Mouse (Mus musculus): ENCODE data around the gene Ablim1. TPM values are rescaled to one million over a fixed set of nuclear protein-coding genes. Genes with fewer than 3 reads are reported as not detected.

Gene Ablim1
- 23.7 and 35.2 TPM in 2 replicates for total RNA-seq (2014; rRNA removed)
- 16.4 and 16.6 TPM in 2 replicates for polyA plus RNA-seq (2012; rRNA removed)

GRCm38 (mm10) chr19:57314346-57315012, at the start of gene Ablim1:
Gene Ablim1 (minus strand): TSS chr19:57314919.
- WGBS = under 1% methylated on average over 52 of the region's 52 CpGs
- Histone ChIP-seq H3K9ac (ENCODE audit: low read depth, low read length) (peak within 1 kb of the TSS; percentile 92), H3K36me3 (ENCODE audit: control insufficient read depth, insufficient read depth, low read length) (no peaks in the 10 kb centered on the region), H3K27me3 (ENCODE audit: control insufficient read depth, insufficient read depth, low read length) (no peaks in the 10 kb centered on the region), H3K4me1 (ENCODE audit: control insufficient read depth, insufficient read depth, low read length) (peaks cover 14% of the 10 kb centered on the region), H3K4me3 (ENCODE audit: insufficient read depth, low read depth, low read length) (peak within 1 kb of the TSS; percentile 91), H3K27ac (replicated peaks; ENCODE audit: insufficient read depth, low read depth, low read length) (peak within 1 kb of the TSS; percentile 24), H3K79me2 (ENCODE audit: control insufficient read depth, insufficient read depth, low read length) (no peaks in the 10 kb centered on the region)
- DNase-seq (ENCODE audit: extremely low read depth, low read depth, low spot score) = peak; percentile 52
- TF ChIP-seq CTCF (IDR thresholded peaks at IDR 0.05; ENCODE audit: low read depth, low read length) (peak; percentile 42), POLR2A (IDR thresholded peaks at IDR 0.05; ENCODE audit: extremely low read depth, insufficient read depth, low read length) (0 out of 2 replicates have a peak, but pooled peaks have one; percentile 27)

GRCm38 (mm10) chr19:57363538-57363937, 48.8 kb upstream of the Ablim1 start:
- H3K4me3 ChIP-seq (ENCODE audit: insufficient read depth, low read depth, low read length) = 0 out of 2 replicates have a peak overlapping the region, but pooled peaks have one; percentile 8
- H3K9ac ChIP-seq (ENCODE audit: low read depth, low read length) = peak overlapping the region; percentile 62
- peak overlapping the region; percentile 91 for H3K27ac ChIP-seq (replicated peaks; ENCODE audit: insufficient read depth, low read depth, low read length)
- 18% methylated on average over 7 of the region's 7 CpGs for WGBS
- H3K4me1 ChIP-seq (ENCODE audit: control insufficient read depth, insufficient read depth, low read length) = peaks cover 30% of the 10 kb centered on the region
- H3K79me2 ChIP-seq (ENCODE audit: control insufficient read depth, insufficient read depth, low read length) = peaks cover 15% of the 10 kb centered on the region; the same call in 1 of the 2 replicates
- peak; percentile 73 for DNase-seq (ENCODE audit: extremely low read depth, low read depth, low spot score)
- H3K36me3 ChIP-seq (ENCODE audit: control insufficient read depth, insufficient read depth, low read length) = no peaks in the 10 kb centered on the region
- TF ChIP-seq CTCF (IDR thresholded peaks at IDR 0.05; ENCODE audit: low read depth, low read length) (no peak), POLR2A (IDR thresholded peaks at IDR 0.05; ENCODE audit: extremely low read depth, insufficient read depth, low read length) (no peak)
- no peaks in the 10 kb centered on the region for H3K27me3 ChIP-seq (ENCODE audit: control insufficient read depth, insufficient read depth, low read length)

- WGBS = 9% methylated on average over 7 of the region's 7 CpGs
- DNase-seq (ENCODE audit: extremely low read depth, low read depth, low spot score) = peak; percentile 55
- H3K9ac ChIP-seq (ENCODE audit: low read depth, low read length) = peak overlapping the region; percentile 62; the same call in 1 of the 2 replicates
- peak overlapping the region; percentile 91 for H3K27ac ChIP-seq (replicated peaks; ENCODE audit: insufficient read depth, low read depth, low read length)
- no peak for TF ChIP-seq CTCF (IDR thresholded peaks at IDR 0.05; ENCODE audit: low read depth, low read length)
- no peak for TF ChIP-seq POLR2A (IDR thresholded peaks at IDR 0.05; ENCODE audit: extremely low read depth, insufficient read depth, low read length)
- H3K4me3 ChIP-seq (ENCODE audit: insufficient read depth, low read depth, low read length) = peak overlapping the region; percentile 38
- H3K4me1 ChIP-seq (ENCODE audit: control insufficient read depth, insufficient read depth, low read length) = peaks cover 29% of the 10 kb centered on the region
- H3K27me3 ChIP-seq (ENCODE audit: control insufficient read depth, insufficient read depth, low read length) = no peaks in the 10 kb centered on the region
- H3K36me3 ChIP-seq (ENCODE audit: control insufficient read depth, insufficient read depth, low read length) = no peaks in the 10 kb centered on the region
- peaks cover 15% of the 10 kb centered on the region; the same call in 1 of the 2 replicates for H3K79me2 ChIP-seq (ENCODE audit: control insufficient read depth, insufficient read depth, low read length)
These were observed 48.4 kb upstream of the Ablim1 start for GRCm38 (mm10) chr19:57363076-57363475.

- H3K36me3 ChIP-seq (ENCODE audit: control insufficient read depth, insufficient read depth, low read length) = 0 out of 2 replicates have a peak, but pooled peaks cover under 1% of the 10 kb centered on the region
- H3K4me3 ChIP-seq (ENCODE audit: insufficient read depth, low read depth, low read length) = peak overlapping the region; percentile 38
- H3K79me2 ChIP-seq (ENCODE audit: control insufficient read depth, insufficient read depth, low read length) = peaks cover 15% of the 10 kb centered on the region; the same call in 1 of the 2 replicates
- H3K27ac ChIP-seq (replicated peaks; ENCODE audit: insufficient read depth, low read depth, low read length) = peak overlapping the region; percentile 91
- no peaks in the 10 kb centered on the region for H3K27me3 ChIP-seq (ENCODE audit: control insufficient read depth, insufficient read depth, low read length)
- peaks cover 30% of the 10 kb centered on the region for H3K4me1 ChIP-seq (ENCODE audit: control insufficient read depth, insufficient read depth, low read length)
- peak; percentile 76 for DNase-seq (ENCODE audit: extremely low read depth, low read depth, low spot score)
- H3K9ac ChIP-seq (ENCODE audit: low read depth, low read length) = peak overlapping the region; percentile 62
- no peak for TF ChIP-seq POLR2A (IDR thresholded peaks at IDR 0.05; ENCODE audit: extremely low read depth, insufficient read depth, low read length)
- no peak for TF ChIP-seq CTCF (IDR thresholded peaks at IDR 0.05; ENCODE audit: low read depth, low read length)
- 16% methylated on average over 5 of the region's 5 CpGs for WGBS
These were observed 47.9 kb upstream of the Ablim1 start for GRCm38 (mm10) chr19:57362586-57362985.

GRCm38 (mm10) chr19:57361939-57362307, 47.2 kb upstream of the Ablim1 start:
- H3K4me1 ChIP-seq (ENCODE audit: control insufficient read depth, insufficient read depth, low read length) = peaks cover 29% of the 10 kb centered on the region
- 5% methylated on average over 3 of the region's 3 CpGs for WGBS
- H3K9ac ChIP-seq (ENCODE audit: low read depth, low read length) = peak overlapping the region; percentile 100
- H3K4me3 ChIP-seq (ENCODE audit: insufficient read depth, low read depth, low read length) = peak overlapping the region; percentile 99
- H3K27me3 ChIP-seq (ENCODE audit: control insufficient read depth, insufficient read depth, low read length) = no peaks in the 10 kb centered on the region
- H3K79me2 ChIP-seq (ENCODE audit: control insufficient read depth, insufficient read depth, low read length) = peaks cover 15% of the 10 kb centered on the region; the same call in 1 of the 2 replicates
- 0 out of 2 replicates have a peak, but pooled peaks cover 1% of the 10 kb centered on the region for H3K36me3 ChIP-seq (ENCODE audit: control insufficient read depth, insufficient read depth, low read length)
- DNase-seq (ENCODE audit: extremely low read depth, low read depth, low spot score) = peak; percentile 58
- TF ChIP-seq CTCF (IDR thresholded peaks at IDR 0.05; ENCODE audit: low read depth, low read length) (no peak), POLR2A (IDR thresholded peaks at IDR 0.05; ENCODE audit: extremely low read depth, insufficient read depth, low read length) (no peak)
- peak overlapping the region; percentile 98 for H3K27ac ChIP-seq (replicated peaks; ENCODE audit: insufficient read depth, low read depth, low read length)

Measured in liver, adult 2 months (tissue).